Mouse (Mus musculus) left cerebral cortex, adult 8-10 months (tissue): ENCODE measurements around the gene Itpkb. TPM values are rescaled to one million over a fixed set of nuclear protein-coding genes. Genes with fewer than 3 reads are reported as not detected.
"Not testable (repeated sequence)": the region's sequence is repeated elsewhere in the genome, so short reads cannot be mapped to it uniquely, and the experiment has no call there.

Experiments
- DNase-seq, 2 experiments: peaks; one replicate each; pipeline ENCODE4 v3.0.0; 2022; ENCODE audit warnings: low spot score in 2 of 2
- total RNA-seq, 4 experiments: library from RNA; stranded (reverse); gene quantifications; 2 replicates each; pipeline ENCODE4 v1.2.4; 2022

Itpkb gene
- total RNA-seq, 4 experiments from 2014 or later = 19.7 to 26.2 (median 21.4) TPM

GRCm38 (mm10) chr1:180367626-180368025 lies 37.3 kb downstream of the Itpkb start:
- no peak for DNase-seq

DNA sequence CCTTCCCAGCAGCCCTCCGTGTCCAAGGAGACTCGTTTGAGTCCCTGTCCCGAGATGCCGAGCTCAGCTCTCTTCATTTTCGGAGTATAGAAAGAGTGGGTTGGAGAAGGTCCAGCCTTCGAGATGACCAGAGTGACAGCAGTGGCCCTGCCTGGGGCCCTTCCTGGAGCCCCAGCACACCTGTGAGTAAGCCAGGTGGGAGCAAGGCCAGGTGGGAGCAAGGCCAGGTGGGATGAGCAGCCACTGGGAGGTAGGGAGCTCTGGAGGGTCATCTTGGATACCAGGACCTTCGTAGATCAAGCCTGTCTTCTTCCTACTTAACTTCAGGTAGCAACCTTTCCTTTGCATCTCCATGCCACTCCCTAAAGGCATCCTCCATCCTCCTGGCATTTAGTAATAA lies 37.8 kb downstream of the Itpkb start:
- no peak for DNase-seq

- no peak for DNase-seq
Observed at GRCm38 (mm10) chr1:180368646-180369045, 38.4 kb downstream of the Itpkb start.

- no peak for DNase-seq
Observed at GRCm38 (mm10) chr1:180370858-180371652, 40.8 kb downstream of the Itpkb start.

DNA sequence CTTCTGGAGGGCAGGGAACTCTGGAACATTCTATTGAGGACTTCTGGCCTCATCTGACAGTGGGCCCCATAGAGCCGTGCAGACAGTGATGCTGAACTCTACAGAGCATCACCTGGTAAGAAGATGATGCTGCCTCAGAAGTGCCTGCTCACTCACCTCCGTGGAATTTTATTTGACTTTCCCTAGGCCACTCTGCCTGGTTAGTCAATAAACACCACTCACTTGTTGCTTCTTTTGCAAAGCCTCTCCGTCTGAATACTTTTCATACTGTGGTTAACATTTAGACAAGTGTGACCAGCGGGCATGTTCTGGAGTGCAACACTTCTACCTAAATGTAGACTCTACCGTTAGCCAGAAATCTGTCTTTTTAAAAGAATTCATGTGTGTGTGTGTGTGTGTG lies 42.0 kb downstream of the Itpkb start:
- not testable (repeated sequence) for DNase-seq

DNA sequence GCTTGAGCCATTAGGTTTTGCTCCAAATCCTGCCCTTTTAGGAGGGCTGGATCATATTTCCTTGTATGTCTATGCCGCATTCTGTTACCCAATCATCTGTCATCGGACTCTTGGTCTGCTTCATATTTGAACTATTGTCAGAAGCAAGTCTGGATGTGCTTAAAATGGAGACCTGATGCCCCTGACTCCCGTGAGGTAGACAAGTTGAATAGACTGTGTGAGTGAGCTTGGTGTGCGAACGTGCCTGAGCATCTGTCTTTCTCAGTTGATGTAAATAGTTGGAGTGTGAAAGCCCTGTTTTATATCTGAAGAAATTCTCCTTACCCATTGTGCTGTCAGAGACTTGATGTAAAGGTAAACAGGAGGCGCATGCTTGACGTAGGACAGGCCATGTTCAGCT lies 46.3 kb downstream of the Itpkb start:
- DNase-seq = no peak

GRCm38 (mm10) chr1:180379559-180379958 lies 49.3 kb downstream of the Itpkb start:
- no peak for DNase-seq

DNA sequence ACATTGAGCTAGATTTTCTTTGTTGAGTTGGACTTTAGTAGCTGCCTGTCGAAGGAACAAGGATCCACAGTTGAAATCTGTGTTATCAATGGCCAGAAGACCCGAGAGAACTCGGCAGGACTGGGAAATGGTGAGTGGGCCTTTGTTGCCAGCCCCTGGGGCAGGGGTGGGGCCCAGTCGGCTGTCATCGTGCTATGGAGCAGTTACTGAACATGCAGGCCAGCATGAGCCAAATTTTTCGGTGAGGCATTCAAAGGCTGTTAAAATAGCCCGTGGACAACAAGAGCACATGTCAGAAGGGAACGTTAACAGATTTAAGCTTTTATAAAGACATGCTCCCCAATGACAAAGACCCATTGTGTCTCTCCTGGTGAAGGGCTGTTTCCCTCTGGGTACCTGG lies 52.1 kb downstream of the Itpkb start:
- no peak for DNase-seq

DNA sequence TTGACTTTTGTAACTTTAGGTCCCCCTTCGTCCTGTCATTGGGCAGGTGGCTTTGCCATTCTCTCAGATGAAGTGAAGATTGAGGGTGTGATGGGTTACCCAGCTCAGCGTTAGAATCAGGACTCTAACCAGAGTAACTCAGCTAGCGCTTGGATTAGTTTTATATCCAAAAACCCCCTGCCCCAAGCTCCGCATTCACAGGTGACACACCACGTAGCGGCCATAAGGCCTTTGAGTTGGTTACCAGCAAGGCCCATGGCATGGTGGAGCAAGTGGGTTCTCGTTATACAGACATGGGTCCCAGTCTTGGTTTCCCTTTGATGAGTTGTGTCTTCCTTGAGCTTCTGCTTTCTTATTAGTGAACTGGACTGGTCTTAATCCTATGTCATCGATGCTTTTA lies 53.6 kb downstream of the Itpkb start:
- no peak for DNase-seq

GRCm38 (mm10) chr1:180384486-180384885 lies 54.2 kb downstream of the Itpkb start:
- DNase-seq = peak in 1 of 2 experiments; percentile 67

DNA sequence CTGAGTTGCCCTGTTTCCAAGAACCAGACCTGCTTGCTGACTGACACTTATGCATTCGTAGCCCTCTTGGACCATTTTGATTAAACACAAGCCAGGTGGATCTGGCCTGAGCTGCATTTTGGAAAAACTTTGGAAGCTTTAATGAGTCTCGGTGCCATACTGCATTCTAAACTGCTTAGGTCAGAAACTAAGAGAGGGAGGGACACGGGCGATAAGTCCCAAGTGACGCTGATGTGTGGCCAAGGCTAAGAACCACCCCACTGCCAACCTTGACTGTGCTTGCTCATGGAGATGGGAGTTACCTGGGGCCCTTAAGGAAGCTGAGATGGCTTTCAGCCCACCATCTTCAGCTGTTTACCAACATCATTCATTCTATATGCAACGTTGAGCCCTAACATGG lies 55.0 kb downstream of the Itpkb start:
- no peak for DNase-seq

GRCm38 (mm10) chr1:180386951-180387749 lies 56.9 kb downstream of the Itpkb start:
- peak; percentile 95 to 97 for DNase-seq

- DNase-seq = no peak
Observed at GRCm38 (mm10) chr1:180387750-180388480, 57.6 kb downstream of the Itpkb start.

GRCm38 (mm10) chr1:180388481-180388880 lies 58.2 kb downstream of the Itpkb start:
- DNase-seq = no peak

DNA sequence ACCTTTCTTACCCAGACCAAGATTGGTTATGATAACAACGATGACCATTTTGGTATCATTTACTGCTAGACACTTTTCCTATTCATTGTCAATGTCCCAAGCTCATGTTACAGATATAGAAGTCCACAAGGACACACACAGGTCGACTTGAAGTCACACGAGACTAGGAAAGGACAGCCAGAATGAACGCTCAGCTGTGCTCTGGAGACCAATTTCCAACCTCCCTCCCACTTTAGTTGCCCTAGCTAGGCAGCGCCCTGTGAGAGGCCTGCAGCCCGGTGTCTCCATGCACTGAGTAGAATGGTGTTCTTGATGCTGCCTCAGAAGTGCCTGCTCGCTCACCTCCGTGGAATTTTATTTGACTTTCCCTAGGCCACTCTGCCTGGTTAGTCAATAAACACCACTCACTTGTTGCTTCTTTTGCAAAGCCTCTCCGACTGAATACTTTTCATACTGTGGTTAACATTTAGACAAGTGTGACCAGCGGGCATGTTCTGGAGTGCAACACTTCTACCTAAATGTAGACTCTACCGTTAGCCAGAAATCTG lies 59.0 kb downstream of the Itpkb start:
- not testable (repeated sequence) for DNase-seq

GRCm38 (mm10) chr1:180390321-180390731 lies 60.0 kb downstream of the Itpkb start:
- DNase-seq = no peak

DNA sequence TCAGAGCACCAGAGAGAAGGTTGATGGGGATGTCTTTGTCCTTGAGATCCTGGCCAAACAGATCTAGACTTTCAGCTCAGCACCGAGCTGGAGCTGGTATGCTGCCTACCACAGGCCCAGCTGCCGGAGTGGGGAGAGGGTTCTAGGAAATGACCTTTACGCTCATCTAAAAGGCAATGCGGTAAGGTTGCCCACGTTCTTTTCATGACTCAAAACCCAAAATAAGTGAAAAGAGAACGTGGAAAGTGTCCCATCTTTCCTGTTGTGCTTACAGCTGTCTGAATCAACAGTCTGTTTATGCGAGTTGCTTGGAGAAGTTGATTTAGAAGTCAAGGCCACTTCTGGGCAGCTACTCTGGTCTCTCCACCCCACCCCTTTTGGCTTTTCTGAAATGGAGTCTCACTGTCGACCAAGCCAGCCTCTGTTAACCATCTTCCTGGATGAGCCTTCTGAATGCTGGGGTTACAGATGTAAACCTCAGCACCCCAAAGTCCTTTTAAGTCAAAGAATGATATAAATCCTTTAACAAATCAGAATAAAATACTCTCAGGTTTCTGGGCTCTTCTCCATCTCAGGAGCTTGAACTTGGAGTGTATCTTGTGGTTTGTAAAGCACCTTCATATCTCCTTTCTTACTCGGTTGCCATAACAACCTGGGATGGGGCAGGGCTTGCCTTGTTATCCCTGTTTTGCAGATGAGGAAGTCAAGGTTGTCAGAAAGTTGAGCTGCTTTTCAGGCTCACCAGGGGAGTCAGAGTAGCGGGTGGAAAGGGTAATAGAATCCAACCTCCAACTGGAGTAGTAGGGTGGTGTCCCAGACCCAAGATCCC lies 60.7 kb downstream of the Itpkb start:
- DNase-seq = no peak

DNA sequence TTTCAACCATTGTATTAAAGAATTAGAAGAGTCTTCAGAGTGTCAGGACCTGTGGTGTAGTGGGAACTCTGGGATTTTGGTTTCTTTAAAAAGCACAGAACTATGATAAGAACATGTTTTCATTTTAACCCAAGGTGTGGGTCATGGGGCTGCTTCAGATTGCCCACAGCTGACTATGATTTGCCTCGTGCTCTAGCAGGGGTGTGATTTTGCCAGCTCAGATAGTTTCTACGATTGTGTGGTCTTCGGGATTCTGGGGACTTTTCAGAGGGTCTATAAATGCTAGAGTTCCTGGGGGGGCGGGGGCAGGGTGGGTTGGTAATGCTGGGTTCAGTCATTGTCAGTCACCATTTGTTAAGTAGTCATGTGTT lies 61.3 kb downstream of the Itpkb start:
- no peak for DNase-seq

DNA sequence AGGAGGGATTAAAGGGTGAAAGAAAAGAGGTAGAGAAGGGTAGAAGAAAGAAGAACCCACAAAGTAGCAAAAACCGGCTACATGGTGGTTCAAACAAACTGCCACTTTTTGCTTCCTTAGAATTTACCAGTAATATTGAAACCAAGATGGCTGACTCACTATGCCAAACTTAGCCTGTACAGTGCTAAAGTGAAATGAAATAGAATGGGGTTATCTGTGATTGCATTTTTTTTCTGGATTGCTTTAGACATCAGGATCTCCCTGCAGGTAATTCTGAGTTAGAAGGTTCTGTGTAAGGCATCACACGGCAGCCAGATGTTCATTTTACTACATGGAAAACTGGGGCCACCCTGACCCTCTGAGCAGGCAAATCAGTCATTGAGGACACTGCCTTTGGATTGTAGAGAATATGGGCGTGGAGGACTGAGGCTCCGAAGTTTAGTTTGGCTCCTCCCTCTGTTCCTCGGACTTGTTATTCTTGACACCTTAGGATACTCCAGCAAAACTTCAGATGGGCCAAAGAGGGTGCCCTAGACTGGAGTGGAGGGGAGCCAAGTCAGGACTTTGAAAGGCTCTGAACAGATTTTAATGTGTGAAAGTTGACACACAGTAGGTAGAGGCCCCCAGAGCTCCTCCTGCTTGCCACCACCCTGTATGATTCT lies 62.0 kb downstream of the Itpkb start:
- DNase-seq = no peak
